Mouse (Mus musculus) lung, adult 2 months (tissue): ENCODE measurements around the gene Lrrc51.
"Not testable (repeated sequence)": the region's sequence is repeated elsewhere in the genome, so short reads cannot be mapped to it uniquely, and the experiment has no call there.

Experiments used
- CTCF ChIP-seq: fragments of 200-500 bp; IDR thresholded peaks from 2 replicates; pipeline ENCODE4 v1.5.1; 2011; ENCODE audit warnings: mild to moderate bottlenecking, low read length, control low read depth; ENCODE audit not compliant: insufficient read depth
- POLR2A ChIP-seq: fragments of 200-500 bp; IDR thresholded peaks from 2 replicates; pipeline ENCODE4 v1.6.1; 2011; ENCODE audit warnings: low read depth, mild to moderate bottlenecking, control low read depth, low read length, borderline replicate concordance; ENCODE audit errors: extremely low read depth

- not testable (repeated sequence) for TF ChIP-seq CTCF, POLR2A
These were observed 15.3 kb upstream of the Lrrc51 start for GRCm38 (mm10) chr7:101949008-101949407.
